Mouse (Mus musculus) neural tube, embryonic 10.5 days (tissue): ENCODE results near the gene Atxn1l.
"Not testable (repeated sequence)": the region's sequence is repeated elsewhere in the genome, so short reads cannot be mapped to it uniquely, and the experiment has no call there.

Experiments used
- DNase-seq: peaks from one replicate; pipeline ENCODE4 v3.0.0-alpha.2; 2017; ENCODE audit warnings: low spot score; ENCODE audit errors: extremely low spot score

The Atxn1l gene

GRCm38 (mm10) chr8:109737237-109738048, at the start of gene Atxn1l:
Atxn1l (minus strand) TSS chr8:109737739.
- DNase-seq: peak; percentile 97

GRCm38 (mm10) chr8:109780548-109780947, 43.0 kb upstream of the Atxn1l start:
- no peak for DNase-seq

- no peak for DNase-seq
Observed at GRCm38 (mm10) chr8:109779431-109780228, 42.1 kb upstream of the Atxn1l start.

- DNase-seq: no peak
Observed at GRCm38 (mm10) chr8:109778993-109779421, 41.5 kb upstream of the Atxn1l start.

GRCm38 (mm10) chr8:109778280-109778977, 40.9 kb upstream of the Atxn1l start, which contains the start of gene Ap1g1:
Ap1g1 (plus strand) TSS chr8:109778554.
- peak; percentile 98 for DNase-seq

GRCm38 (mm10) chr8:109777851-109778250, 40.3 kb upstream of the Atxn1l start:
- DNase-seq: no peak

GRCm38 (mm10) chr8:109773154-109773553, 35.6 kb upstream of the Atxn1l start:
- no peak for DNase-seq

- DNase-seq: no peak
Observed at GRCm38 (mm10) chr8:109766081-109766480, 28.5 kb upstream of the Atxn1l start.

- DNase-seq: no peak
Observed at GRCm38 (mm10) chr8:109764031-109764430, 26.5 kb upstream of the Atxn1l start.

GRCm38 (mm10) chr8:109760221-109760620, 22.7 kb upstream of the Atxn1l start:
- no peak for DNase-seq

- DNase-seq: no peak
Observed at GRCm38 (mm10) chr8:109759426-109759825, 21.9 kb upstream of the Atxn1l start.

GRCm38 (mm10) chr8:109756849-109757248, 19.3 kb upstream of the Atxn1l start:
- no peak for DNase-seq

- DNase-seq: not testable (repeated sequence)
Observed at GRCm38 (mm10) chr8:109755554-109755953, 18.0 kb upstream of the Atxn1l start.

GRCm38 (mm10) chr8:109754696-109755095, 17.2 kb upstream of the Atxn1l start:
- DNase-seq: no peak

GRCm38 (mm10) chr8:109751731-109752485, 14.4 kb upstream of the Atxn1l start:
- DNase-seq: no peak

GRCm38 (mm10) chr8:109750699-109751098, 13.2 kb upstream of the Atxn1l start:
- no peak for DNase-seq

- DNase-seq: no peak
Observed at GRCm38 (mm10) chr8:109750274-109750673, 12.7 kb upstream of the Atxn1l start.

- no peak for DNase-seq
Observed at GRCm38 (mm10) chr8:109747468-109748199, 10.1 kb upstream of the Atxn1l start.

- DNase-seq: no peak
Observed at GRCm38 (mm10) chr8:109738049-109738380, 476 bp upstream of the Atxn1l start.

GRCm38 (mm10) chr8:109736819-109737218, 720 bp downstream of the Atxn1l start:
- DNase-seq: peak; percentile 23
